Mouse (Mus musculus): ENCODE results near the gene Tmc5.
A peak's percentile ranks its signal among the peaks of the same experiment; 100 is the strongest.

The Tmc5 gene

GRCm38 (mm10) chr7:118597201-118597600 lies at the start of gene Tmc5:
Gene Tmc5 (plus strand): TSS chr7:118597297.
- DNase-seq (ENCODE audit: low read depth, low spot score), result peak; percentile 83

GRCm38 (mm10) chr7:118547451-118547850 lies 49.6 kb upstream of the Tmc5 start:
- no peak for DNase-seq (ENCODE audit: low read depth, low spot score)

DNA sequence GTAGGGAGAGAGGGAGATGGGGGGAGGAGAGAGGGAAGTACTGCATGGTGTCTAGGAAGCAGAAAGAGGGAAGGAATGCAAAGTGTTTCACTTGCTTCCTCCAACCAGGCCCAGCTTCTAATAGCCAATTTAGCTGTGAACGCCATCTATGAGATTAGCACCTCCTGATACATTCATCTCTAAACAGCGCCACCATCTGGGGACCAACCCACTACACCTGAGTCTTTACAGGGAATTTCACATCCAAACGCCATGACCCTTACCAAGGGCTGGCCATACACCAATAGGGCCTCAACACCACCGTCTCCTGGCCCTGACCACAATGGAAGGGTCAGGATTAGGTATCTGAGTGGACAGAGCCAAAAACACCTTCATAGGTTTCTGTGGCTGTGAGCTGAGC lies 43.2 kb upstream of the Tmc5 start:
- peak; percentile 29 for DNase-seq (ENCODE audit: low read depth, low spot score)

GRCm38 (mm10) chr7:118554290-118554689 lies 42.8 kb upstream of the Tmc5 start:
- DNase-seq (ENCODE audit: low read depth, low spot score), result no peak

DNA sequence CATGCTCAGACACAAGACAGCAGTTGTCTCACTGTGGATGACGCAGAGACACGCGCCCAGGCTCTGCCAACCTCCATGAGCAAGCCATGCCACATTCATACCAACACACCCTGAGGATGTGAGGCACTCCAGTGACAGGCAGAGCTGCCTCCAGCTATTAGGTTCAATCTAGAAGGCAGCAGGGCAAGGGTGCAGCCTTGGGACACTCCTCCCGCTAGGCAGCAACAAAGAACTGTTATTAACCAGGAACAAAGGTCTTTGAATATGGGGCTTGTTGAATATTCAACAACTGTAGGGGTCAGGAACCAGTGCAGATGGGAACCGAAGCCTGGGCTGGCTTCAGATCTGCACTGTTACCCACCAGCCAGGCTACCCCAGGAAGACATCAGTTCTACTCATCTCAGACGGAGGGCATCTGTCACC lies 28.0 kb upstream of the Tmc5 start:
- no peak for DNase-seq (ENCODE audit: low read depth, low spot score)

- peak; percentile 54 for DNase-seq (ENCODE audit: low read depth, low spot score)
These were observed 25.7 kb upstream of the Tmc5 start for GRCm38 (mm10) chr7:118571350-118571749.

GRCm38 (mm10) chr7:118572039-118572438 lies 25.1 kb upstream of the Tmc5 start:
- DNase-seq (ENCODE audit: low read depth, low spot score), result no peak

GRCm38 (mm10) chr7:118578269-118578668 lies 18.8 kb upstream of the Tmc5 start:
- DNase-seq (ENCODE audit: low read depth, low spot score), result no peak

DNA sequence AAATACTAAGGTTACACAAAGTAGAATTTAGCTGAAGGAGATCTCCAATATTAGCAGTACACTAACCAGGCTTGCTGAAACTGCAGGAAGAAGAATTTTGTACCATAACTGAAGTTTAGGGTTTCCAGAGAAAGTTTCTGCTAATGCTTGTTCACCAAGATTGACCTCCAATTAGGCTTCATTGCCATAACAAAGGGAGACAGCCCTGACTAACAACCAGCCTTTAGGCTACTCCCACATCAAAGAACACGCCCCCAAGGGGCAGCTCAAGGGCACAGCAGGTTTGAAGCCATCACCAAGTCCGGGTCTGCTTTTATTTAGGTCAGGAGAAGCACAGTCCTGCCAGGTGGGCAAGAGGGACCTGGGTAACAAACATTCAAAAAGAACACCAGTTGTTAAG lies 17.2 kb upstream of the Tmc5 start:
- DNase-seq (ENCODE audit: low read depth, low spot score), result peak; percentile 83

- DNase-seq (ENCODE audit: low read depth, low spot score), result no peak
These were observed 13.3 kb upstream of the Tmc5 start for GRCm38 (mm10) chr7:118583821-118584220.

GRCm38 (mm10) chr7:118584257-118584907 lies 12.7 kb upstream of the Tmc5 start, which contains the start of gene Tmc7:
Gene Tmc7 (minus strand): TSS chr7:118584736.
- peak; percentile 58 for DNase-seq (ENCODE audit: low read depth, low spot score)

- DNase-seq (ENCODE audit: low read depth, low spot score), result no peak
These were observed 12.2 kb upstream of the Tmc5 start for GRCm38 (mm10) chr7:118584926-118585325.

DNA sequence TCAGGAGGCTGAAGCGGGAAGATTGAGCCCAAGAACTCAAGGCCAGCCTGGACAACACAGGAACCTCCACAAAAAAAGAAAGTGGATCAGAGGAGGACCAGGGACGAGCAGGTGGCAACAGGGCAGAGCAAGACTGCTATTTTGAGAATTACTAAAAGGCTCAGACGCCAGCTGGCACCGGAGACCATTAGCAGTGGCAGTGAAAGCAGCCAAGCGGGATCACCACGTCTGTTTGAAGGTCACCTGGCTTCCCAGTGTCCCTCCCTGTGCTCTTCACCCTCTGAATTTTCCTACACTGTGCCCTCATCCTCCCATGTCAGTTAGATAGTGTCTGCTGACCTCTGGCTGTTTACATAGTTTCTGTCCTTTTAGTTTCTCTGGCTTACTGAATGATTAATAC lies 11.2 kb upstream of the Tmc5 start:
- no peak for DNase-seq (ENCODE audit: low read depth, low spot score)

- no peak for DNase-seq (ENCODE audit: low read depth, low spot score)
These were observed 6.3 kb upstream of the Tmc5 start for GRCm38 (mm10) chr7:118590726-118591305.

- peak; percentile 23 for DNase-seq (ENCODE audit: low read depth, low spot score)
These were observed 5.0 kb upstream of the Tmc5 start for GRCm38 (mm10) chr7:118592146-118592545.

GRCm38 (mm10) chr7:118593567-118594407 lies 3.3 kb upstream of the Tmc5 start:
- peak; percentile 99 for DNase-seq (ENCODE audit: low read depth, low spot score)

- no peak for DNase-seq (ENCODE audit: low read depth, low spot score)
These were observed 2.5 kb upstream of the Tmc5 start for GRCm38 (mm10) chr7:118594611-118595010.

GRCm38 (mm10) chr7:118595228-118595627 lies 1.9 kb upstream of the Tmc5 start:
- peak; percentile 18 for DNase-seq (ENCODE audit: low read depth, low spot score)

DNA sequence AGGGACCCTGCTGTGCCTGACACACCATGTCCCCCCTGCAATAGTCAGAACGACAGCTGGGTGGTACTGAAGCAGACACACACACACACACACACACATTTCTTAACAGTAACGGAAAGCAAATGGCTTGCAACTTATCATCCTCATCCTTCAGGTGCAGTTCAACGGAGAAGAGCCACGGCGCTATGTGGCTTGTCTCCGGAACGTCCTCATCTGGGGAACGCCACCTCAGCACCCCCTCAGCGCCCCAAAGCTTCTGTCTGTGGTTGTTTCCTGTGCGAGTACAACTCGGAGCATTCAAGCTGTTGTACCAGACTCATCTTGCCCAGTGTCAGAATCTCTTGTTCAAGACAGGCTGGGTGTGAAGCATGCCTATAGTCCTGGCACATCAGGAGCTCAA lies 826 bp upstream of the Tmc5 start:
- no peak for DNase-seq (ENCODE audit: low read depth, low spot score)

GRCm38 (mm10) chr7:118599954-118600631 lies 3.0 kb downstream of the Tmc5 start:
- no peak for DNase-seq (ENCODE audit: low read depth, low spot score)

DNA sequence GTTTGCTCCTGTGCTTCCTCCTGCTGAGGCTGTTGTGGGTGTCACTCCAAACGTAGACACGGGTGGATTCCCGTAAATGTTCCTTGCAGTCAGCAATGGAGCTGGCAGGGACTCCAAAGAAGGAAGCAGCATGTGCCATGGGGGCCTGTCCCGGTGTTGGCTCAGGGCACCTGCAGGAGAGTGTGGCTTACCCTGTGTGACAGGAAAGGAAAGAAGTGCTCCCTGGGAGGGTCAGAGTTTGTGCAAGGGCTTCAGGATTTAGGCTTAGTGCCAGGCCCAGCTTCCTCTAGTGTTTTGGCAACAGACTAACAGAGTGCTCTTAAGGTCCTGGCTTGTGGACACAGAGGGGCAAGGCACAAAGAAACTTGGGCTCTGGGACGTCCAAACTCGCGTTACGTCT lies 7.7 kb downstream of the Tmc5 start:
- no peak for DNase-seq (ENCODE audit: low read depth, low spot score)

DNA sequence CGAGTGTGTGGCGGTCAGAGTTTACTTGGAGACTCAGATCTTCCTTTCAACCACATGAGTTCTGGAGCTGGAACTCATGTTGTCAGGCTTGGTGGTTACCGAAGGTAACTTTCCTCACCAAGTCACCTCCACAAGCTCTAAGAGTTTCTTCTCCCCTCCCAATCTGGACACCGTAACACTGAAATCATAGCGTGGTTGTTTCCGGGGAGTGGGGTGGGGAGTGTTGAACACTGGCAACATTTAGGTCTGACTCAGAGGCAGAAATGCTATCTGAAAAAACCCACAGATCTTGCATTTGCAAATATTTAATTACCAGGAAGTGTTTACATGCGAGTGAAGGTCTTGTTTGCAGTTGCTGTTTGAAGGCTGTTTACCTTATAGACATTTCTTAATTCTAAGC lies 12.7 kb downstream of the Tmc5 start:
- DNase-seq (ENCODE audit: low read depth, low spot score), result no peak

Data from R1 (cell line).